Mouse (Mus musculus): ENCODE data around the gene Cd1d1. TPM values are rescaled to one million over a fixed set of nuclear protein-coding genes. Genes with fewer than 3 reads are reported as not detected.

Cd1d1 gene
- polyA plus RNA-seq, 1 experiment from 2014 or later = 20.1 TPM

DNA sequence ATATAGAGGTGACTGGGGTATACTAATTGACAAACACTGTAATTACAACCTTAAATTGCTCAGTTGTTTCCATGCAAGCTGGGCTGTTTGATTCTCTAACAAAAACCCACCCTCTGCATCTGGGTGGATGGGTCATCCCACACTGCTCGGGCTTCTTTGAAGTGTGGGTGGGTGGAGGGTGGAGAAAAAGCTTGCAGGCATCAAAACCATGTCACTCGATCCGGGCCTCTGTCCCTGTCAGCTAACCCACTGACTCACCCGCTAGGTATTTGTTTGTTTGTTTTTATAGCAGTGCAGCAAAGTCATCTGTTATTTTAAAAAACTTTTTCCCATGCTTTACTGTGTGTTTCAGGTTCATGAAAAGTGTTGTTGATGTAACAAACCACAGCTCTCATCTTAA is 43.9 kb downstream of the Cd1d1 start:
- H3K27me3 ChIP-seq (ENCODE audit: low read depth, poor library complexity, severe bottlenecking) = no peaks in the 10 kb centered on the region
- H3K36me3 ChIP-seq = no peaks in the 10 kb centered on the region
- H3K4me1 ChIP-seq = peaks cover 4% of the 10 kb centered on the region
- H3K27ac ChIP-seq (replicated peaks) = no peak overlapping the region
- no peak for DNase-seq (ENCODE audit: low spot score)
- 57% methylated on average over 4 of the region's 4 CpGs for WGBS
- H3K4me3 ChIP-seq = no peak overlapping the region
- peaks cover 12% of the 10 kb centered on the region for H3K9me3 ChIP-seq (replicated peaks)

DNA sequence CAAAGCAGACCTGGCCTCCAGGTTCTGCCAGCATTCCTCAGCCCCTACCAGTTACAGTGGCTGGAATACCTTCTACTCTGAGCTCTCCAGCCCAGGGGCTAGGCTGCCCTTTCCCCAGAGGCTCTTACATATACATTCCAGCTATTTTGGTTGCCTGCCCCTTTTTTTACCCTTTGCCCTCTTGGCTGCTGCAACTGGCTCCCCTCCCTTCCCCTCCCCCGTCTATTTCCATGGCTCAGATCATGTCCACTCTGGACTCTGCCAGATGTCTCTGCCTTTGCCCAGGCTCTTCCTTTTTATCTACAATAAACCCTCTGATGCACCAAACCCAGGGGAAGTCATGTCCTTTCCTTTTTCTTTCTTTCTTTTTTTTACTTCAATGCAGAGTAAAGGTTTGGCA is 44.7 kb downstream of the Cd1d1 start:
- DNase-seq (ENCODE audit: low spot score) = no peak
- Histone ChIP-seq H3K4me1 (peaks cover 4% of the 10 kb centered on the region), H3K36me3 (no peaks in the 10 kb centered on the region), H3K9me3 (replicated peaks) (peaks cover 12% of the 10 kb centered on the region), H3K27ac (replicated peaks) (no peak overlapping the region), H3K4me3 (no peak overlapping the region), H3K27me3 (ENCODE audit: low read depth, poor library complexity, severe bottlenecking) (no peaks in the 10 kb centered on the region)
- WGBS = 77% methylated on average over 1 of the region's 1 CpGs

DNA sequence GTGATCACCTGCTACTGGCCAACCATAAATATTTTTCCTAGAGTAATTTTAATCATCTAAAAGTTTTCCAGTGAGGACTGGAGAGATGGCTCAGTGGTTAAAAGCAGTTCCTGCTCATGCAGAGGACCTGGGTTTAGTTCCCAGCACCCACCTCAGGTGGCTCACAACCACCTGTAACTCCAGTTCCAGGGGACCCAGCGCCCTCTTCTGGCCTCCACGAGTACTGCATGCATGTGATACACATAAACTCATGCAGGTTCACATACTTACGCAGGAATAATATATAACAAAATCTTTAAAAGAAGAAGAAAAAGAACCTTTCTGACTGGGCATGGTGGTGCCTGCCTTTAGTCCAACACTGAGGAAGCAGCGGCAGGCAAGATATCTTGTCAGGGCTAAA is 45.4 kb downstream of the Cd1d1 start:
- Histone ChIP-seq H3K4me1 (peaks cover 4% of the 10 kb centered on the region), H3K36me3 (no peaks in the 10 kb centered on the region), H3K4me3 (no peak overlapping the region), H3K27me3 (ENCODE audit: low read depth, poor library complexity, severe bottlenecking) (no peaks in the 10 kb centered on the region), H3K9me3 (replicated peaks) (peaks cover 12% of the 10 kb centered on the region), H3K27ac (replicated peaks) (no peak overlapping the region)
- DNase-seq (ENCODE audit: low spot score) = no peak
- 82% methylated on average over 4 of the region's 4 CpGs for WGBS

DNA sequence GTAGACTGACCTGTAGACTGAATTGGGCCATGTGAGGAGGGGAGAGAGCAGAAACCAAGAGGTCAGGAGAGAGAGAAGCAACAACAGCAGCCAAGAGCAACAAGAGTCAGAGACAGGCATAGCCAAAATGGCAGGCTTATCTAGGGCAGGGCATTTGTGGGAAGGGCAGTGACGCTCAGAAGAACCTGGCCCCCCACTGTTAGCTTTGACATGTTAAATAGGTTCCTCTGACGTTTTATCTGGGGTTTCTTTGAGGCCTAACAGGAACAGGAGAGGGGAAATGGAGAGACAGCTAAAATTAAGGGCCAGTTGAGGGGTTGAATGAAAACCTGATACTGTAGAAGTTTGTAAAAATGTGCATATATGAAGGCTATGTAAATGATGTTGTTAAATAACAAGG is 48.6 kb downstream of the Cd1d1 start:
- Histone ChIP-seq H3K27ac (replicated peaks) (no peak overlapping the region), H3K4me1 (peaks cover 4% of the 10 kb centered on the region), H3K4me3 (no peak overlapping the region), H3K9me3 (replicated peaks) (peaks cover 12% of the 10 kb centered on the region), H3K36me3 (no peaks in the 10 kb centered on the region), H3K27me3 (ENCODE audit: low read depth, poor library complexity, severe bottlenecking) (no peaks in the 10 kb centered on the region)
- WGBS = 27% methylated on average over 2 of the region's 2 CpGs
- no peak for DNase-seq (ENCODE audit: low spot score)

Other genes starting within 250 kb of the Cd1d1 start
- 19.0 and 28.6 TPM in 2 replicates for gene Dclk2, start 78.6 kb downstream of the Cd1d1 start, polyA plus RNA-seq (2016; fragmentation: Nextera tagmentation; extraction: Ambion mirVana)
- 11.2 and 11.6 TPM in 2 replicates for gene Kirrel, start 175.3 kb upstream of the Cd1d1 start, polyA plus RNA-seq (2016; fragmentation: Nextera tagmentation; extraction: Ambion mirVana)

Data from midbrain, embryonic 10.5 days (tissue).